In genomic region chr9:102689406-102689939, GRCm38 (mm10) we compare ENCODE assay signal across 9 mouse cellular contexts. TPM values are rescaled to one million over a fixed set of nuclear protein-coding genes. Genes with fewer than 3 reads are reported as not detected.
A peak's percentile ranks its signal among the peaks of the same experiment; 100 is the strongest.
DNase-seq lines count a peak whose midpoint lies in the region; ATAC-seq and TF ChIP-seq lines count a peak whose summit lies in the region.
"Had no signal": no experiment of that assay in that cellular context is flagged by ENCODE, and none has a peak within 500 bp of the region (broad histone marks: within the 10 kb centered on the region; RNA-seq: fewer than 3 reads in every experiment).

No protein-coding gene starts in this region.

- H3K9ac ChIP-seq in kidney, embryonic 16.5 days (replicated peaks; ENCODE audit: low read length): peak overlapping the region; percentile 67
- peak overlapping the region; percentile 71 for H3K9ac ChIP-seq in embryonic facial prominence, embryonic 13.5 days
- H3K9ac ChIP-seq in limb, embryonic 12.5 days (replicated peaks): peak overlapping the region; percentile 66
- peak overlapping the region; percentile 81 for H3K9ac ChIP-seq in midbrain, postnatal 0 days (replicated peaks; ENCODE audit: low read length, poor library complexity, severe bottlenecking)

- H3K27me3 ChIP-seq in kidney, embryonic 16.5 days (ENCODE audit: insufficient read depth, low read length): peaks cover 5% of the 10 kb centered on the region; the same call in 1 of the 2 replicates
- peaks cover 6% of the 10 kb centered on the region for H3K27me3 ChIP-seq in embryonic facial prominence, embryonic 13.5 days
- H3K27me3 ChIP-seq in limb, embryonic 12.5 days: peaks cover 25% of the 10 kb centered on the region
- H3K27me3 ChIP-seq in midbrain, postnatal 0 days (ENCODE audit: insufficient read depth, low read length): no peaks in the 10 kb centered on the region

- DNase-seq in kidney, postnatal 36 days: no peak
- DNase-seq in midbrain, postnatal 0 days (ENCODE audit: low spot score): peak; percentile 77
- no peak for DNase-seq in adrenal gland, postnatal 10 days
- DNase-seq in yolk sac, embryonic 10.5 days (ENCODE audit: low spot score): no peak
- DNase-seq in ovary, postnatal 36 days (ENCODE audit: low spot score): no peak

- H3K4me1 ChIP-seq in kidney, embryonic 16.5 days (ENCODE audit: insufficient read depth, low read length): peaks cover 19% of the 10 kb centered on the region
- peaks cover 48% of the 10 kb centered on the region for H3K4me1 ChIP-seq in embryonic facial prominence, embryonic 13.5 days
- peaks cover 54% of the 10 kb centered on the region for H3K4me1 ChIP-seq in limb, embryonic 12.5 days (replicated peaks)
- 0 out of 2 replicates have a peak, but pooled peaks cover 5% of the 10 kb centered on the region for H3K4me1 ChIP-seq in midbrain, postnatal 0 days (ENCODE audit: insufficient read depth, low read length)

- H3K4me2 ChIP-seq in kidney, embryonic 16.5 days (replicated peaks; ENCODE audit: low read depth, low read length): peak overlapping the region; percentile 100
- H3K4me2 ChIP-seq in embryonic facial prominence, embryonic 13.5 days: peak overlapping the region; percentile 97
- peak overlapping the region; percentile 96 for H3K4me2 ChIP-seq in limb, embryonic 12.5 days
- H3K4me2 ChIP-seq in midbrain, postnatal 0 days (ENCODE audit: low read depth, low read length, poor library complexity, severe bottlenecking): peak overlapping the region; percentile 94

- no peak overlapping the region for H3K27ac ChIP-seq in kidney, embryonic 16.5 days (ENCODE audit: low read length)
- H3K27ac ChIP-seq in embryonic facial prominence, embryonic 13.5 days: peak overlapping the region; percentile 55
- peak overlapping the region; percentile 80 for H3K27ac ChIP-seq in limb, embryonic 12.5 days
- peak overlapping the region; percentile 96 for H3K27ac ChIP-seq in midbrain, postnatal 0 days (ENCODE audit: low read depth, low read length)
- H3K27ac ChIP-seq: macrophage had no signal

- H3K4me3 ChIP-seq in kidney, embryonic 16.5 days (ENCODE audit: low read length): peak overlapping the region; percentile 62
- H3K4me3 ChIP-seq in embryonic facial prominence, embryonic 13.5 days: peak overlapping the region; percentile 56
- H3K4me3 ChIP-seq in limb, embryonic 12.5 days (replicated peaks): peak overlapping the region; percentile 53
- peak overlapping the region; percentile 51 for H3K4me3 ChIP-seq in midbrain, postnatal 0 days (ENCODE audit: low read depth, low read length)

- WGBS in kidney, embryonic 16.5 days: 6% methylated on average over 13 of the region's 13 CpGs
- WGBS in embryonic facial prominence, embryonic 13.5 days: 3% methylated on average over 13 of the region's 13 CpGs
- 4% methylated on average over 13 of the region's 13 CpGs for WGBS in limb, embryonic 12.5 days
- WGBS in midbrain, postnatal 0 days: 2% methylated on average over 13 of the region's 13 CpGs

- H3K9me3 ChIP-seq in kidney, embryonic 16.5 days (ENCODE audit: low read length): no peaks in the 10 kb centered on the region
- H3K9me3 ChIP-seq in embryonic facial prominence, embryonic 13.5 days: no peaks in the 10 kb centered on the region
- H3K9me3 ChIP-seq in limb, embryonic 12.5 days: 0 out of 2 replicates have a peak, but pooled peaks cover 3% of the 10 kb centered on the region
- no peaks in the 10 kb centered on the region for H3K9me3 ChIP-seq in midbrain, postnatal 0 days (ENCODE audit: low read length)

- H3K36me3 ChIP-seq in kidney, embryonic 16.5 days (ENCODE audit: insufficient read depth, low read length): no peaks in the 10 kb centered on the region
- no peaks in the 10 kb centered on the region for H3K36me3 ChIP-seq in embryonic facial prominence, embryonic 13.5 days
- H3K36me3 ChIP-seq in limb, embryonic 12.5 days: no peaks in the 10 kb centered on the region
- H3K36me3 ChIP-seq in midbrain, postnatal 0 days (ENCODE audit: insufficient read depth, low read length): no peaks in the 10 kb centered on the region

- peak; percentile 40 for ATAC-seq in kidney, embryonic 16.5 days (ENCODE audit: low FRiP score, low TSS enrichment)
- no peak; the same call in 1 of the 2 replicates for ATAC-seq in embryonic facial prominence, embryonic 13.5 days (ENCODE audit: insufficient number of reproducible peaks, insufficient read depth, low FRiP score, low TSS enrichment, low read depth)
- ATAC-seq in limb, embryonic 12.5 days (ENCODE audit: insufficient number of reproducible peaks, insufficient read depth, low FRiP score, low TSS enrichment, low read depth): no peak
- ATAC-seq in midbrain, postnatal 0 days (ENCODE audit: low FRiP score): peak; percentile 69

- no peak for TF ChIP-seq CTCF in midbrain, postnatal 0 days (IDR thresholded peaks at IDR 0.05)

RNA-seq across cellular contexts. Expression of gene Amotl2, which starts 27.0 kb away (rescaled TPM):
- 40.9 and 41.5 TPM in 2 replicates for polyA plus RNA-seq in kidney, embryonic 16.5 days (2015; fragmentation: Nextera tagmentation; extraction: Ambion mirVana)
- polyA plus RNA-seq in embryonic facial prominence, embryonic 13.5 days (2015; fragmentation: Nextera tagmentation; extraction: Ambion mirVana): 54.0 and 55.8 TPM in 2 replicates
- 73.1 and 73.9 TPM in 2 replicates for polyA plus RNA-seq in limb, embryonic 12.5 days (2016; fragmentation: Nextera tagmentation; extraction: Ambion mirVana)
- total RNA-seq in midbrain, postnatal 0 days (2014; rRNA removed): 125 and 129 TPM in 2 replicates
- polyA plus RNA-seq in midbrain, postnatal 0 days (2015; fragmentation: Nextera tagmentation; extraction: Ambion mirVana): 31.5 and 32.5 TPM in 2 replicates
- total RNA-seq in adrenal gland, postnatal 10 days (2021): 100 to 1,000 TPM; 101 to 154 TPM

Comparison
In these comparisons a context has a peak if more than half of its experiments do, and no peak if none do; other contexts are left out.
1. ATAC-seq: peak in kidney, embryonic 16.5 days (single experiment) and midbrain, postnatal 0 days (single experiment); none in embryonic facial prominence, embryonic 13.5 days (single experiment) and limb, embryonic 12.5 days (single experiment).
2. Peak in every context shown above with its lines, with median percentiles within 50 percentile points of each other: H3K4me2 ChIP-seq, H3K4me3 ChIP-seq and H3K9ac ChIP-seq.